Mouse (Mus musculus) hindbrain, embryonic 11.5 days (tissue): ENCODE data around the gene Wdr18. TPM values are rescaled to one million over a fixed set of nuclear protein-coding genes. Genes with fewer than 3 reads are reported as not detected.

Experiments
- ATAC-seq: fragments of 200-750 bp; cut with Nextera tagmentation; 2 replicates; pipeline ENCODE4 v1.8.0; 2017; ENCODE audit warnings: mild to moderate bottlenecking, moderate TSS enrichment, moderate library complexity; ENCODE audit not compliant: low FRiP score
- DNase-seq: peaks from one replicate; pipeline ENCODE4 v3.0.0-alpha.2; 2015; ENCODE audit warnings: low spot score
- H3K27ac ChIP-seq: fragments of 300-500 bp; sonication (generic); 2 replicates; pipeline ENCODE4 v1.5.1; 2014; ENCODE audit warnings: mild to moderate bottlenecking, low read depth, low read length
- H3K27me3 ChIP-seq: fragments of 300-500 bp; sonication (generic); 2 replicates; pipeline ENCODE4 v1.6.1; 2014; ENCODE audit warnings: mild to moderate bottlenecking, low read length, moderate library complexity, mixed read lengths; ENCODE audit not compliant: control insufficient read depth, insufficient read depth
- H3K36me3 ChIP-seq: fragments of 300-500 bp; sonication (generic); 2 replicates; pipeline ENCODE4 v1.6.1; 2014; ENCODE audit warnings: mild to moderate bottlenecking, low read length, moderate library complexity, mixed read lengths; ENCODE audit not compliant: control insufficient read depth, insufficient read depth
- H3K4me1 ChIP-seq: fragments of 300-500 bp; sonication (generic); replicated peaks from 2 replicates; pipeline ENCODE4 v1.6.1; 2014; ENCODE audit warnings: low read length, mixed read lengths; ENCODE audit not compliant: control insufficient read depth, insufficient read depth
- H3K4me2 ChIP-seq: fragments of 300-500 bp; sonication (generic); replicated peaks from 2 replicates; pipeline ENCODE4 v1.6.1; 2014; ENCODE audit warnings: mild to moderate bottlenecking, low read depth, low read length
- H3K4me3 ChIP-seq: fragments of 300-500 bp; sonication (generic); 2 replicates; pipeline ENCODE4 v1.5.1; 2014; ENCODE audit warnings: low read depth, low read length
- H3K9ac ChIP-seq: fragments of 300-500 bp; sonication (generic); 2 replicates; pipeline ENCODE4 v1.6.1; 2014; ENCODE audit warnings: low read depth, low read length
- H3K9me3 ChIP-seq: fragments of 300-500 bp; sonication (generic); 2 replicates; pipeline ENCODE4 v1.6.1; 2016; ENCODE audit warnings: low read length; ENCODE audit not compliant: control insufficient read depth
- WGBS: fragments of 180-500 bp; shearing (Covaris S2); extraction: QIAGEN DNeasy Blood & Tissue Kit; methylation state at CpG from one replicate; pipeline ENCODE4 v1.1.7; 2014; 5-methylcytosine and 5-hydroxymethylcytosine counted together
- polyA plus RNA-seq: library from polyadenylated mRNA; unstranded; fragments of >200 nt; fragmentation: Nextera tagmentation; extraction: Ambion mirVana; gene quantifications from 2 replicates; pipeline ENCODE4 v1.2.1, GENCODE M21; 2014

Wdr18 gene
- polyA plus RNA-seq, 1 experiment from 2014 or later: 94.7 TPM

DNA sequence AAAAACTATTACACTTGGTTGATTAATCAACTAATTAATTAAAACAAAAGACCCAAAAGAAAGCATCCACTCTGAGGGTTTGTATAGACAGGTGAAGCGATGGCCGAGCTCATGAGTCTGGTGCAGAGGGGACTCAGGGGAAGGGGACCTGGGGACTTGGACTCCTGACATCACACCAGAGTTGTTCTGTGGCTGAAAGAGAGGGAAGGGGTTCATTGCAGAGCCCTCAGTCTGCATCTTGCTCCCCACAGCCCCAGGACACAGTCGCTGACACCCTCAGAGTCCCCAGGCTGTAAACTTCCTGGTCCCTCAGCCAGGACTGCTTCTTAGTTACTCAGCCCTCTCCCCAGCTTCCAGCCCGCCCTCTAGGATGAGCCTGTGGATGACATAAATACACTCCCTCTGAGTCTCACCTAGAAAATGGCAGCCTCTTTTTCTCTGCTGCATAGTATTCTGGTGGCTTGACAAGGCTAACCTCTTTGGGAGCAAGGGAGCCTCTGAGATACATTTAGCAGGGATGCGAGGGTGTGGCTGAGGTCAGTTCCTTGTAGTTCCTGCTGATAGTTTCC, 42.3 kb upstream of the Wdr18 start:
- no peak for DNase-seq
- peak overlapping the region; percentile 92; the same call in 1 of the 2 replicates for H3K4me2 ChIP-seq
- peak overlapping the region; percentile 82; the same call in 1 of the 2 replicates for H3K4me3 ChIP-seq
- no peaks in the 10 kb centered on the region for H3K9me3 ChIP-seq
- 61% methylated on average over 5 of the region's 5 CpGs for WGBS
- no peak overlapping the region; the same call in 1 of the 2 replicates for H3K9ac ChIP-seq
- H3K4me1 ChIP-seq: peaks cover 26% of the 10 kb centered on the region
- no peak for ATAC-seq
- H3K36me3 ChIP-seq: no peaks in the 10 kb centered on the region
- H3K27ac ChIP-seq: no peak overlapping the region
- peaks cover 53% of the 10 kb centered on the region for H3K27me3 ChIP-seq

DNA sequence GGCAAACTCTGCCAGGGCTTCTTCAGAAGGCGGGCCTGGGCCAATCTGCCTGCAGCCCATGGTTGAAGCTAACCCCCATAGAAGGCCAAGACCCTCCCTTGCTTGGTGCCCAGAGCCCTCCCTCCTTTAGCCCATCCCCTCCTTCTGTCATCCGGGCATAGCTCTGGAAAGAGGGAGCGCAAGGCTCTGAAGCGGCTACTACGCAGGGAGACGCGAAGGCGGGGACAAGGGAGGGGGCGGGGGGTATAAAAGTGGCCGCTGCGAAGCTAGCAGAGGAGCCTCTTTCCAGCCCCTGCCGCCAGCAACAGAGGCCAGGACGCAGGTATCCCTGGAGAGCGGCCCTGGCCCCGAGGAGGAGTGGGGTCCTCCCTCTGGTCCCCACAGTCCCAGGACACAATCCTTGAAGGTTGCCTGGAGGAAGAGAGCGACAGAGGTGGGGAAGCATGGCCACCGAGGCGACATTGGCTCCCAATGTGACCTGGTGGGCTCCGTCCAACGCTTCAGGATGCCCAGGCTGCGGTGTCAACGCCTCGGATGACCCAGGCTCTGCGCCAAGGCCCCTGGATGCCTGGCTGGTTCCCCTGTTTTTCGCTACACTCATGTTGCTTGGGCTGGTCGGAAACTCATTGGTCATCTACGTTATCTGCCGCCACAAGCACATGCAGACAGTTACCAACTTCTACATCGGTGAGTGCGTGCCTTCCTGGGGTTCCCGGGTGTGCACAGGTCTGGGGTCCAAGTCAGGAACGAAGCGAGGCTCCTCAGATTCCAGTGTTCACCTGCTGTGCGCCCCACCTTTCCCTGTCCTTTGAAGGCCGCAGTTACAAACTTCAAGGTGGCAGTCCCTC, 41.5 kb upstream of the Wdr18 start:
- ATAC-seq (no peak), DNase-seq (peak; percentile 31)
- no peaks in the 10 kb centered on the region for H3K36me3 ChIP-seq
- H3K4me1 ChIP-seq: peaks cover 26% of the 10 kb centered on the region
- H3K9me3 ChIP-seq: no peaks in the 10 kb centered on the region
- H3K27ac ChIP-seq: no peak overlapping the region
- H3K4me3 ChIP-seq: 0 out of 2 replicates have a peak overlapping the region, but pooled peaks have one; percentile 6
- 0 out of 2 replicates have a peak overlapping the region, but pooled peaks have one; percentile 7 for H3K4me2 ChIP-seq
- WGBS: 4% methylated on average over 35 of the region's 35 CpGs
- no peak overlapping the region for H3K9ac ChIP-seq
- peaks cover 61% of the 10 kb centered on the region for H3K27me3 ChIP-seq

DNA sequence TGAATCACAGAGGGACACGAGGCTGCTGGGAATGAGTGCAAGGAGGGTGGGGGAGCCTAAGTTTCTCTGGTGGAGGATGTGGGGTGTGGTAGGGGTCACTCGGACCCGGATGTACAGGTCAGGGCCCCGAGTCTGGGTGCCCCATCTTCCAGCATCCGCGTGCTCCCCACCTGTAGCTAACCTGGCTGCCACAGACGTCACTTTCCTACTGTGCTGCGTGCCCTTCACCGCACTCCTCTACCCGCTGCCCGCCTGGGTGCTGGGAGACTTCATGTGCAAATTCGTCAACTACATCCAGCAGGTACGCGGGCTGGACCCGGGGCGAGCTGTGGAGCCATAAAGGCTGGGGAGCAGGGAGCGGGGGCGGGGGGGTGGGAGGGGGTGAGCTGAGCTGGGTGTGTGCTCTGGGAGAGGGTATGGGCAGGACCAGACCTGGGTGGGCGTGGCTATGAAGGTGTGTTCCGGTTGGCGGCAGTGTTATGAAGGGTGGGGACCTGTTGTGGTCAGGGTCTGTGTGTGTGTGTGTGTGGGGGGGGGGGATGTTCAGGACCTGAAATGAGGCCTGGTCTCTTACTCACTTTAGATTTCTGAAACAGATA, 40.6 kb upstream of the Wdr18 start:
- Histone ChIP-seq H3K4me1 (peaks cover 26% of the 10 kb centered on the region), H3K4me2 (no peak overlapping the region)
- WGBS: 5% methylated on average over 21 of the region's 21 CpGs

DNA sequence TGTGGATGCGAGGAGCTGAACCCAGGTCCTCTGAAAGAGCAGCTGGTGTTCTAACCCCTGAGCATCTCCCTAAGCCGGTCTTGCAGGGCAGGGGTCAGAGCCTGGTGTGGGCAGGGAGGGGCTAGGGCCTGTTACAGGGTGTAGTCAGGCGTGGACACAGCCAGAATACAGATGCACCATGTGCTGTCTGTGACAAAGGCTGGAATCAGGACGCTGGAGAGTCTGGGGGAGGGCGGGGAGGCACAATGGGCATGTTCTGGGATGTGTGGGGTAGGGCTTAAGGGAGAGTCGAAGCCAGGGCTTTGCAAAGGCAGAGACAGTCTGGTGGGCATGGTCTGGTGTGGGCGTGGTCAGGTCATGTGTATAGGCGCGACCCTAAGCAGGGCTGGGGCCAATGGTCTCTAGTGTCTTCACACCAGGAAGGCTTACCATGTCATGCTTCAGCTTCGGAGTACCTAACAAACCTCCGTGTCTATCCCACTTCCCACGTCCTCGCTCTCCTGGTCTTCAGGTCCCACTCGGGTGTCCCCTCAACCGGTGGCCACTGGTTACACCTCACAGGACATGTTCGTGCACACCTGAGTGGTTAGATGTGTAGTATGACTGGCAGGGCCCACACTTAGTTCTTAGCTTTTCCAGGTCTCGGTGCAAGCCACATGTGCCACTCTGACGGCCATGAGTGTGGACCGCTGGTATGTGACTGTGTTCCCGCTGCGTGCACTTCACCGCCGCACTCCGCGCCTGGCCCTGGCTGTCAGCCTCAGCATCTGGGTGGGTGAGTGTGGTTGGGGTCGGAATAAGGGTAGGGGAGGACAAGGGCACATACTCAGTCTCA, 39.7 kb upstream of the Wdr18 start:
- Histone ChIP-seq H3K9ac (no peak overlapping the region), H3K4me3 (no peak overlapping the region), H3K4me1 (peaks cover 22% of the 10 kb centered on the region), H3K9me3 (no peaks in the 10 kb centered on the region), H3K36me3 (no peaks in the 10 kb centered on the region), H3K27ac (no peak overlapping the region), H3K27me3 (peaks cover 67% of the 10 kb centered on the region), H3K4me2 (0 out of 2 replicates have a peak overlapping the region, but pooled peaks have one; percentile 29)
- 16% methylated on average over 26 of the region's 26 CpGs for WGBS
- peak; percentile 33 for DNase-seq
- ATAC-seq: peak; percentile 16; the same call in 1 of the 2 replicates

More for the DNA sequence above, 40.6 kb upstream of the Wdr18 start:
- no peak overlapping the region for H3K9ac ChIP-seq
- ATAC-seq: no peak
- H3K4me3 ChIP-seq: no peak overlapping the region
- DNase-seq: no peak
- H3K9me3 ChIP-seq: no peaks in the 10 kb centered on the region
- no peaks in the 10 kb centered on the region for H3K36me3 ChIP-seq
- H3K27ac ChIP-seq: no peak overlapping the region
- H3K27me3 ChIP-seq: peaks cover 67% of the 10 kb centered on the region

DNA sequence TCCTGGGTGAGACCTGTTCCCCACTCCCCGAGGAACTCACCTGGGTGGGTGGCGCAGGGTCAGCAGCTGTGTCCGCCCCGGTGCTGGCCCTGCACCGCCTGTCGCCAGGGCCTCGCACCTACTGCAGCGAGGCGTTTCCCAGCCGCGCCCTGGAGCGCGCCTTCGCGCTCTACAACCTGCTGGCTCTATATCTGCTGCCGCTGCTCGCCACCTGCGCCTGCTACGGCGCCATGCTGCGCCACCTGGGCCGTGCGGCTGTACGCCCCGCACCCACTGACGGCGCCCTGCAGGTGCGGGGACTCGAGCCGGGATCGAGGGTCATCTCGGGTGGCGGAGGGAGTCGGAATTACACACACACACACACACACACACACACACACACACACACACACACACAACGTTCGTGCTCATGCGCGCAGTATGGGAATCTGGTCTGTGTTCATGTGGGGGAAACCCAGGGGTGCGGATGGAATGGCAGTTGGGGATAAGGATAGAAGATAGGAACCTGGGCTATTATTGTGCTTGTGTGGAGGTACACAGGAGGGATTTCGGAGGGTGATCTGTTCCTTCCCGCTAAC, 38.9 kb upstream of the Wdr18 start, which contains the start of gene R3hdm4:
R3hdm4 (minus strand) TSS at position 251 of the 578 bp plus-strand sequence.
- no peak within 1 kb of the TSS for H3K27ac ChIP-seq
- peaks cover 69% of the 10 kb centered on the region for H3K27me3 ChIP-seq
- WGBS: 4% methylated on average over 40 of the region's 41 CpGs
- no peak for DNase-seq
- H3K36me3 ChIP-seq: no peaks in the 10 kb centered on the region
- H3K4me2 ChIP-seq: peak within 1 kb of the TSS; percentile 29
- no peak within 1 kb of the TSS for H3K9ac ChIP-seq
- peak within 1 kb of the TSS; percentile 20 for H3K4me3 ChIP-seq
- peaks cover 21% of the 10 kb centered on the region for H3K4me1 ChIP-seq
- ATAC-seq: no peak
- H3K9me3 ChIP-seq: no peaks in the 10 kb centered on the region

DNA sequence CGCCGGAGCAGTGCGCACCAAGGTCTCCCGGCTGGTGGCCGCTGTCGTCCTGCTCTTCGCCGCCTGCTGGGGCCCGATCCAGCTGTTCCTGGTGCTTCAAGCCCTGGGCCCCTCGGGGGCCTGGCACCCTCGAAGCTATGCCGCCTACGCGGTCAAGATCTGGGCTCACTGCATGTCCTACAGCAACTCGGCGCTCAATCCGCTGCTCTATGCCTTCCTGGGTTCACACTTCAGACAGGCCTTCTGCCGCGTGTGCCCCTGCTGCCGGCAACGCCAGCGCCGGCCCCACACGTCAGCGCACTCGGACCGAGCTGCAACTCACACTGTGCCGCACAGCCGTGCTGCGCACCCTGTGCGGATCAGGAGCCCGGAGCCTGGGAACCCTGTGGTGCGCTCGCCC, 38.4 kb upstream of the Wdr18 start:
- Histone ChIP-seq H3K9me3 (no peaks in the 10 kb centered on the region), H3K4me3 (peak overlapping the region; percentile 20), H3K27ac (no peak overlapping the region), H3K4me1 (peaks cover 24% of the 10 kb centered on the region), H3K36me3 (no peaks in the 10 kb centered on the region), H3K4me2 (peak overlapping the region; percentile 29), H3K27me3 (peaks cover 70% of the 10 kb centered on the region), H3K9ac (no peak overlapping the region)
- ATAC-seq (no peak), DNase-seq (peak; percentile 50)
- 2% methylated on average over 34 of the region's 34 CpGs for WGBS

DNA sequence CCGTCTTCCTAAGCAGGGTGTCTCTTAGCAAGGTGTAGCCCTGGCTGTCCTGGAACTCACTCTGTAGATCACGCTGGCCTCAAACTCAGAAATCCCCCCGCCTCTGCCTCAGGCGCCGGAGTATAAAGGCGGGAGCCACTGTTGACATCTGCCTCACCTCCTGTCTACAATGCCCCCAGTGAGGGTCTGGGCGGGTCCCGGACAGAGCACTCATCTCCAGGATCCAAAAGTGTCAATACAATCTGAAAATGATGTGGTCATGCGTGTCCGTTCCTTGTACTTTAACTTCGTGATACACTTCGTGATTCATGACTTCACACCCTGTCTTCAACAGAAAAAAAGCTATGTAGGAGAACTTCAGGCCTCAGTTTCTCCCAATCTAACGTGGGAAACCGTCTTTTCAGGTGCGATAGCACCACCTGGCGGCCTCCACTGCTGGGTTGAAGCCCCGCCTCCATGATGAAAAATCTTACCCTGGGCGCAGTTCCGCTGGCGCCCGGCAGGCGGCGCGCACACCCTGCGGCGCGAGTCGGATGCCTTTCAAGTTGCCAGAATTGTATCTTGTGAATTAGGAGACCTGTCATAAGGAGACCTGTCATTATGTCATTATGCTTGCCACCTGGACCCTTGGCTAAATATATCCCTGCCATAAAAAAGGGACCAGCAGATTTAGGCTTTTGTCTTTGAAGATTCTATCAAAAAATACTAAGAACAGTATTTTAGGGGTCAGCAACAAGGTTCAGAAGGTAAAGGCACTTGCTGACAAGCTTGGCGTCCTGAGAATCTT, 34.8 kb upstream of the Wdr18 start:
- peaks cover 41% of the 10 kb centered on the region for H3K27me3 ChIP-seq
- H3K9me3 ChIP-seq: no peaks in the 10 kb centered on the region
- no peak overlapping the region for H3K9ac ChIP-seq
- H3K36me3 ChIP-seq: no peaks in the 10 kb centered on the region
- H3K27ac ChIP-seq: no peak overlapping the region
- DNase-seq (peak; percentile 93), ATAC-seq (no peak)
- H3K4me3 ChIP-seq: no peak overlapping the region
- H3K4me2 ChIP-seq: no peak overlapping the region
- 13% methylated on average over 29 of the region's 29 CpGs for WGBS
- H3K4me1 ChIP-seq: peaks cover 22% of the 10 kb centered on the region
